Mouse (Mus musculus) heart, embryonic 14.5 days (tissue): Measurements from ENCODE around the gene Cntn1. TPM values are rescaled to one million over a fixed set of nuclear protein-coding genes. Genes with fewer than 3 reads are reported as not detected.

Experiments used
- ATAC-seq: fragments of 200-750 bp; cut with Nextera tagmentation; 2 replicates; pipeline ENCODE4 v1.8.0; 2017; ENCODE audit warnings: low read depth, moderate TSS enrichment; ENCODE audit not compliant: insufficient number of reproducible peaks, insufficient read depth, low FRiP score
- H3K27ac ChIP-seq, 2 experiments: fragments of 200-500 bp in 1 of 2; fragments of 300-500 bp in 1 of 2; sonication (generic) in 1 of 2; replicated peaks in 1 of 2; 2 replicates each; pipeline ENCODE4 v1.5.1; 2012 to 2014; ENCODE audit warnings: low read depth in 2 of 2, low read length in 2 of 2, control low read depth in 1 of 2, mild to moderate bottlenecking in 1 of 2, mixed read lengths in 1 of 2; ENCODE audit not compliant: control insufficient read depth in 1 of 2, insufficient read depth in 1 of 2
- H3K27me3 ChIP-seq: fragments of 300-500 bp; sonication (generic); 2 replicates; pipeline ENCODE4 v1.6.1; 2014; ENCODE audit warnings: mild to moderate bottlenecking, low read length, control low read depth; ENCODE audit not compliant: control insufficient read depth, insufficient read depth
- H3K36me3 ChIP-seq: fragments of 300-500 bp; sonication (generic); 2 replicates; pipeline ENCODE4 v1.6.1; 2014; ENCODE audit warnings: mild to moderate bottlenecking, control low read depth, low read length, mixed read lengths; ENCODE audit not compliant: control insufficient read depth, insufficient read depth
- H3K4me1 ChIP-seq, 2 experiments: fragments of 200-500 bp in 1 of 2; fragments of 300-500 bp in 1 of 2; sonication (generic) in 1 of 2; 2 replicates each; pipeline ENCODE4 v1.6.1; 2012 to 2014; ENCODE audit warnings: low read length in 2 of 2, control low read depth in 1 of 2, mixed read lengths in 1 of 2; ENCODE audit not compliant: control insufficient read depth in 2 of 2, insufficient read depth in 2 of 2
- H3K4me2 ChIP-seq: fragments of 300-500 bp; sonication (generic); 2 replicates; pipeline ENCODE4 v1.6.1; 2014; ENCODE audit warnings: mild to moderate bottlenecking, low read length
- H3K4me3 ChIP-seq, 2 experiments: fragments of 200-500 bp in 1 of 2; fragments of 300-500 bp in 1 of 2; sonication (generic) in 1 of 2; 2 replicates each; pipeline ENCODE4 v1.5.1; 2012 to 2014; ENCODE audit warnings: low read length in 2 of 2, mild to moderate bottlenecking in 2 of 2, control low read depth in 1 of 2, low read depth in 1 of 2, moderate library complexity in 1 of 2; ENCODE audit not compliant: control insufficient read depth in 1 of 2, insufficient read depth in 1 of 2
- H3K9ac ChIP-seq: fragments of 300-500 bp; sonication (generic); 2 replicates; pipeline ENCODE4 v1.6.1; 2014; ENCODE audit warnings: mild to moderate bottlenecking, low read length
- H3K9me3 ChIP-seq: fragments of 300-500 bp; sonication (generic); 2 replicates; pipeline ENCODE4 v1.6.1; 2016; ENCODE audit warnings: low read length, control low read depth; ENCODE audit not compliant: control insufficient read depth
- WGBS: fragments of 180-500 bp; shearing (Covaris S2); extraction: QIAGEN DNeasy Blood & Tissue Kit; methylation state at CpG from one replicate; pipeline ENCODE4 v1.1.7; 2014; 5-methylcytosine and 5-hydroxymethylcytosine counted together
- polyA plus RNA-seq: library from polyadenylated mRNA; unstranded; fragments of >200 nt; fragmentation: Nextera tagmentation; extraction: Ambion mirVana; gene quantifications from 2 replicates; pipeline ENCODE4 v1.2.1, GENCODE M21; 2014

The Cntn1 gene
- polyA plus RNA-seq, 1 experiment from 2014 or later: 0.39 TPM

- Histone ChIP-seq H3K4me1 (no peaks in the 10 kb centered on the region), H3K9ac (no peak overlapping the region), H3K9me3 (no peaks in the 10 kb centered on the region), H3K4me2 (no peak overlapping the region), H3K27me3 (no peaks in the 10 kb centered on the region), H3K36me3 (no peaks in the 10 kb centered on the region), H3K4me3 (no peak overlapping the region), H3K27ac (no peak overlapping the region)
- no peak for ATAC-seq
- WGBS: 84% methylated on average over 18 of the region's 18 CpGs
Measured at GRCm38 (mm10) chr15:92268741-92269322, 217.9 kb downstream of the Cntn1 start.

DNA sequence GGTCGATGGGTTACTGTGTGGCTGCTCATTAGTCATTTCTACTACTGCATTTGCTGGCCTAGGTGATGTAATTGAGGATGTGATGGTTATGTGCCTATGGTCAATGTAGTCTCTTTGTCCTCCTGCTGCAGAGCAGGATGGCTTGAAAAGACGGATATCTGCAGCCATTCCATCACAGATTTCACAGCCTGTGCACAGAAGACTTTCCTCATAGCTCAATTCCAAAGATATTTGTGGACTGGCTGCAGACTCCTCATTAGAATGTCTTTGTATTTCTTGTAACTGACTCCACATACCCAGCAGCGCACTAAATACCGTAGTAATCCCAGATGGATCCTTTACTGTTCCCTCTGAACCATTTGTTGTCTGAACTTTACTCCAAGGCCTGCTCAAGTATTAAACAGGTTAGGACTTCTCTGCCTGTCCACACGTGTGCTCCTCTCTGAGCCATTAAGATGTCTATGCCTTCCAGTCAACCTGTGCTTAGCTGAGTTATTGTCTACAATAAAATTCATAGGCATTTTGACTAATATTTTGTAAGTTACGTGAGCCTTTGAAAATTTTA lies 220.9 kb downstream of the Cntn1 start:
- H3K27ac ChIP-seq: no peak overlapping the region
- H3K4me3 ChIP-seq: no peak overlapping the region
- ATAC-seq: no peak
- H3K9me3 ChIP-seq: no peaks in the 10 kb centered on the region
- 80% methylated on average over 6 of the region's 6 CpGs for WGBS
- H3K4me2 ChIP-seq: no peak overlapping the region
- no peaks in the 10 kb centered on the region for H3K36me3 ChIP-seq
- no peaks in the 10 kb centered on the region; a peak in 1 of 4 replicates for H3K4me1 ChIP-seq
- no peaks in the 10 kb centered on the region for H3K27me3 ChIP-seq
- no peak overlapping the region for H3K9ac ChIP-seq

GRCm38 (mm10) chr15:92276826-92277225 lies 225.9 kb downstream of the Cntn1 start:
- H3K4me1 ChIP-seq: no peaks in the 10 kb centered on the region; a peak in 1 of 4 replicates
- no peaks in the 10 kb centered on the region for H3K9me3 ChIP-seq
- H3K27me3 ChIP-seq: no peaks in the 10 kb centered on the region
- no peak overlapping the region for H3K9ac ChIP-seq
- H3K27ac ChIP-seq: no peak overlapping the region
- H3K36me3 ChIP-seq: no peaks in the 10 kb centered on the region
- no peak overlapping the region for H3K4me3 ChIP-seq
- ATAC-seq: no peak
- 29% methylated on average over 4 of the region's 4 CpGs for WGBS
- H3K4me2 ChIP-seq: no peak overlapping the region

GRCm38 (mm10) chr15:92277984-92278383 lies 227.0 kb downstream of the Cntn1 start:
- Histone ChIP-seq H3K4me3 (no peak overlapping the region), H3K4me2 (no peak overlapping the region), H3K9ac (no peak overlapping the region), H3K4me1 (no peaks in the 10 kb centered on the region; a peak in 1 of 4 replicates), H3K36me3 (no peaks in the 10 kb centered on the region), H3K27me3 (no peaks in the 10 kb centered on the region), H3K9me3 (no peaks in the 10 kb centered on the region), H3K27ac (no peak overlapping the region)
- no peak for ATAC-seq
- WGBS: 78% methylated on average over 4 of the region's 4 CpGs

GRCm38 (mm10) chr15:92280966-92281365 lies 230.0 kb downstream of the Cntn1 start:
- H3K9ac ChIP-seq: no peak overlapping the region
- ATAC-seq: no peak
- no peaks in the 10 kb centered on the region for H3K9me3 ChIP-seq
- 75% methylated on average over 6 of the region's 6 CpGs for WGBS
- no peak overlapping the region for H3K27ac ChIP-seq
- H3K27me3 ChIP-seq: no peaks in the 10 kb centered on the region
- H3K4me2 ChIP-seq: no peak overlapping the region
- H3K4me1 ChIP-seq: no peaks in the 10 kb centered on the region; a peak in 1 of 4 replicates
- H3K4me3 ChIP-seq: no peak overlapping the region
- H3K36me3 ChIP-seq: no peaks in the 10 kb centered on the region

DNA sequence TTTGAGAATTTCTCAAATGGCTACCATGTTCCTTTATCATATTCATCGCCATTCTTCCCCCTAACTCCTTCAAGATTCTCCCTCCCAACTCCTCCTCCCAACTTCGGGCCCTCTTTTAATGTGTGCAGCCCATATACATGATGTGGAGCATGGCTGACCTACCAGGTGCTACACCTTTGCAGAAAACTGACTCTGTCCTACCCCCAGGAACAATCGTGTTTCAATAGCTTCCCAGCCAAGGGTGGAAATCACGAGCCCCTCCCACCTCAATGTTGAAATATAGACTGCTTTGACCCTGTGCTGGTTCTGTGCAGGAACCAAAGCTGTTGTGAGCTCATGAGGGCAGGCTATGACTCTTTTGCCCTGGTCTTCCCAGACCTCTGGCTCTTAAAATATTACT lies 236.7 kb downstream of the Cntn1 start:
- Histone ChIP-seq H3K4me3 (no peak overlapping the region), H3K4me2 (no peak overlapping the region), H3K27ac (no peak overlapping the region), H3K36me3 (no peaks in the 10 kb centered on the region), H3K27me3 (no peaks in the 10 kb centered on the region), H3K9ac (no peak overlapping the region), H3K4me1 (no peaks in the 10 kb centered on the region), H3K9me3 (no peaks in the 10 kb centered on the region)
- 84% methylated on average over 4 of the region's 4 CpGs for WGBS
- no peak for ATAC-seq

- ATAC-seq: no peak
- Histone ChIP-seq H3K9ac (no peak overlapping the region), H3K36me3 (no peaks in the 10 kb centered on the region), H3K4me3 (no peak overlapping the region), H3K9me3 (no peaks in the 10 kb centered on the region), H3K4me1 (no peaks in the 10 kb centered on the region), H3K27ac (no peak overlapping the region), H3K4me2 (no peak overlapping the region), H3K27me3 (no peaks in the 10 kb centered on the region)
- WGBS: 82% methylated on average over 3 of the region's 3 CpGs
Measured at GRCm38 (mm10) chr15:92296479-92296878, 245.5 kb downstream of the Cntn1 start.

DNA sequence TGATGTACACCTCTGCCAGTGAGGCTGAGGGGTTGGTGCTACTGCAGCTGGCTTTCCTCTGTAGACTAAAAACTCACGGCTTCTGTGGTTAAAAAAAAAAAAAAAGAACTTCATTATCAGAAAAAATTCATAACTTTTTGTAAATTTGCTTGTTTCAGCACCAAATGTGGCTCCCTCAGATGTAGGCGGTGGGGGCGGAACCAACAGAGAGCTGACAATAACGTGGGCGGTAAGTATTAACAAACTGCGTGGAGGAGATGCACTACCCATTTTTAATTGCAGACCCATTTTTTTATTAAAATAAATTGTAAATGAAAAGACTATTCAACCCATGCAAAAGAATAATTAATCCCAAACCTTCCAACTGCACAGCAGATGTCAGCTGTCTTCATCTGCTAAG lies 251.8 kb downstream of the Cntn1 start:
- no peaks in the 10 kb centered on the region for H3K9me3 ChIP-seq
- 79% methylated on average over 6 of the region's 6 CpGs for WGBS
- no peaks in the 10 kb centered on the region for H3K27me3 ChIP-seq
- no peak overlapping the region for H3K4me2 ChIP-seq
- no peaks in the 10 kb centered on the region for H3K36me3 ChIP-seq
- no peak overlapping the region for H3K4me3 ChIP-seq
- H3K9ac ChIP-seq: no peak overlapping the region
- no peaks in the 10 kb centered on the region for H3K4me1 ChIP-seq
- ATAC-seq: no peak
- no peak overlapping the region for H3K27ac ChIP-seq
